Mouse (Mus musculus): ENCODE results near the gene Lsm8.
A peak's percentile ranks its signal among the peaks of the same experiment; 100 is the strongest.
"Not testable (repeated sequence)": the region's sequence is repeated elsewhere in the genome, so short reads cannot be mapped to it uniquely, and the experiment has no call there.

The Lsm8 gene

DNA sequence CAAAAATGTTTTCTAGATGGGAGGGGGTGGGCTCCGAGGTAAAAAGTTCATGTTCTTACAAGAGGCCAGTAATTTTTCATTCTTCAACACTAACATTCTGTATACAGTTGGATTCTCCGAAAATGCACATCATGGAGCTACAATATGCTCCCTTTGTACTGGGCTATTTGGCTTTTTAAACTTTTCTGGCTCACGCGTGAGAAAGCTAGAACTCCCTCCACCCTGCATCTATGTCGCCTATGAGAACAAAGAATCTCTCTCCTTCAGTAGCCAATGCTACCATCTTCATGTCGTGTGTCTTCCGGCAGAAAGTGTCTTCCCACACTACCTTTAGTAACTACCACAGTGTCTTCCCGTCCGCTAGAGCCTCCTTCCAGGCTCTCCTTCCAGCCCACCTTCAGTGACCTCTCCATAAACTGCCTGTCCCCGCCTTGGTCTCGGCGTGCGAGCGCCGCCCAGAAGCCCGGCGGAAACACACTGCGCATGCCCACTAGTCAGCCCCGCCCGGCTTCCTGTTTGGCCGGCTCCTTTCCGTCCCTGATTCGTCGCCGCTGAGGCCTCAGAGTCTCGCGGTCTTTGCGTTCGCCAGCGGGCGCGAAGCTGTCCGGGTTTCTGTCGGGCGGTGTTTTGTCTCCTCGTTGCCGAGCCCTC is at the start of gene Lsm8:
Gene Lsm8 (plus strand): TSS at position 529 of the 651 bp plus-strand sequence.
- peak; percentile 94 for DNase-seq

DNA sequence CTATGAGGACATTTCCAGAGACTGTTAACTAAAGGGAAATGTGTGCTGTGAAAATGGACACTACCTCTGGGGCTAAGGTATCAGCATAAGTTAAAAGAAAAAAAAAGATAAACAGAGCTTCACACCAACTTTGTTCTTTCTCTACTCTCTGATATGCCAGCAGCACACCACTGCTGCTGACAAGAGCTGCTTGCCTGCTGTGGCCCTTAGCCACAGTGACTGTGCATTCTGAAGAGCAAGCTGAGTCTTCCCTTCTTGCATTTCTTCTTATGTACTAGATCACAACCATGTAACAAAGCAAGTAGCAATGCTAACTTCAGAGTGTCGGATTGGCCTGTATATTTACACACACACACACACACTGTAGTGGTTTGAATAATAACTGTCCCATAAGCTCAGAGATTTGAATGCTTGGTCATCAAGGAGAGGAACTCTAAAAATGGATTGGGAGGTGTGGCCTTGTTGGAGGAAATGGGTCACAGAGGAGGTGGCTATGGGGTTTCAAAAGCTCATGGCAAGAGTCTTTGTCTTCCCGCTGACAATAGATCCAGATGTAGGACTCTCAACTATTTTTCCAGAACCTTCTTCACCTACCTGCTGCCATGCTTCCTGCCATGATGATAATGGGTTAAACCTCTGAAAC is 47.4 kb upstream of the Lsm8 start:
- no peak for DNase-seq

DNA sequence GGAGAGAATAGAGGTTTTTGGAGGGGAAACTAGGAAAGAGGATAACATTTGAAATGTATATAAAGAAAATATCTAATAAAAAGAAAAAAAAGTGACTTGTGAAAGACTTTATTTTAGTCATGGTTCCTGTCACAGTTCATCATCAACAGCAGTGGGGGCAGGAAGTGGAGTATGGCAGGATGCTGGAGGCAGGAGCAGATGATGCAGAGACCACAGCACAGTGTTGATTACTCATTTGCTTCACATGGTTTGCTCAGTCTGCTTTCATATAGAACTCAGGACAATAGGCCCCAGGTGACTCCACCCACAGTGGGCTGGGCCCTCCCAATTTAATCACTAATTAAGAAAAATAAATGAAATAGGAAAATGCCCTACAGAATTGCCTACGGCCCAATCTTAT is 35.8 kb upstream of the Lsm8 start:
- no peak for DNase-seq

GRCm38 (mm10) chr6:18815606-18816005 is 32.8 kb upstream of the Lsm8 start:
- DNase-seq = no peak

GRCm38 (mm10) chr6:18819343-18819742 is 29.0 kb upstream of the Lsm8 start:
- DNase-seq = peak; percentile 34

GRCm38 (mm10) chr6:18820246-18820645 is 28.1 kb upstream of the Lsm8 start:
- DNase-seq = no peak

- DNase-seq = no peak
Observed at GRCm38 (mm10) chr6:18822812-18823211, 25.6 kb upstream of the Lsm8 start.

DNA sequence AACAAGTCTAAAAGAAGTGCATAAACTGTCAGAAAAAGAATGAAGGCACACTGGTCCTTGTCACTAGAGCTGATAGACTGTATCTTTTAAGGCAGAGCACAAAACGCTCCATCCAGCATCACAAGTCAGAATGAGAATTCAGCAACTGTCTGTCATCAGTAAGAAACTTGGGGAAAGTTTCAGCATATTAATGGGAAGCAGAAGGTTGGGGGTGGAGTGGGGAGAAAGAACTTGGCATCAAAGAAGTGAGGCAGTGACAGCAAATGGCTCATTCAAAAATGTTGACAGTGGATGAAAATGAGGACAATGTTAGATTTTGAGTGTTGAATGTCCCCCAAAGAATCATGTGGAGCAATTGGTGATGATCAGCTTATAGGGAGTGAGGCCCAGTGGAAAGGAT is 15.4 kb upstream of the Lsm8 start:
- DNase-seq = no peak

GRCm38 (mm10) chr6:18844529-18844928 is 3.9 kb upstream of the Lsm8 start:
- not testable (repeated sequence) for DNase-seq

GRCm38 (mm10) chr6:18845571-18845970 is 2.8 kb upstream of the Lsm8 start:
- DNase-seq = not testable (repeated sequence)

DNA sequence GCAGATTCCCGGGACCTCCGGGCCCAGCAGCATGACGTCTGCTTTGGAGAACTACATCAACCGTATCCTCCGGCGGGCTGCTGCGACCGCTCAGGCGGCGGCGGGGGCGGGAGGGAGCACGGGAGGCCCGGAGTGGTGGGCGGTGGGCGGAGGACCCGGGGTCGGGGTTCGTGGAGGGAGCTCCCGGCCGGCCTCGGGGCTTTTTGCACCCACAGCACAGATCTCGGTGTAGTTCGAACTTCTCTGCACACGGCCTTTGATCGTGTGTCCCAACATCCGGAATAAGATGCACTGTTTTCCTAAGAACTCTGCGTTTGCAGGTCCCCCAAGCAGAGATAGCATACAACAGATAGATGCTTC is 303 bp downstream of the Lsm8 start:
- DNase-seq = no peak

DNA sequence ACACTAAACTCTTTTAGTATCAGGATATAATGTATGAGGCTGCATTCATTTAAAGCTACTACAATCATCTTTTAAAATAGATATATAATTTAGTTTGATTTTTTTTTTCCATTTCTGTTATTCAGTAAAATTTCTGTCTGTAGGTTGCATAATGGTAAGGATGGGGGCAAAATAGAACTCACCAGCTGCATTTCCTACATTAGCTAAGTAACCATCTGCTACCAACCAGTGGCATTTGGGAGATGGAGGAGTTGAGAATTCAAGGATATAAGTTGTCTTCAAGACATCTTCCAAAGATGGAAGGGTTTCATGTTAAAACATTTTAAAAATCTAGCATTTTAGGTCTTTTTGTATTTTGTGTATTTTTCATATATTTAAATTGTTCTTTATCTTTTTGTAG is 6.9 kb downstream of the Lsm8 start:
- DNase-seq = no peak

DNA sequence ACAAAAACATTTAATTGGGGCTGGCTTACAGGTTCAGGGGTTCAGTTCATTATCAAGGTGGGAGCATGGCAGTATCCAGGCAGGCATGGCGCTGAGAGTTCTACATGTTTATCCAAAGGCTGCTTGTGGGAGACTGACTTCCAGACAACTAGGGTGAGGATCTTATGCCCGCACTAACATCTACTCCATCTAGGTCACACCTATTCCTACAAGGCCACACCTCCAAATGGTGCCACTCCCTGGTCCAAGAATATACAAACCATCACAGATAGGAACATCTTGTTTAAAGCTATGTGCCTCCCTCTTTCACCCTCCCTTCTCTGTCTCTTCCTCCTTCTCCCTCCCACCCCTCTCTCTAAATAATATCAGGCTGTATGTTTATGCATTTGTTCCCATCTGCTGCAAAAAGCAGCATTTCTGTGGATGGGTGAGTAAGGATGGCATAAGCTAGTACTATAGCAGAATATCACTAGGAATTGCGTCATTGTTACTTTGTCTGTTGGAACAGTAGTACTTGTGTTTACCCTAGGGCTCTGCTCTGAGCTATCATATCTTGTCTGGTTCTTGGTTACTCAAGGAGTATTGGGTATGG is 8.2 kb downstream of the Lsm8 start:
- no peak for DNase-seq

DNA sequence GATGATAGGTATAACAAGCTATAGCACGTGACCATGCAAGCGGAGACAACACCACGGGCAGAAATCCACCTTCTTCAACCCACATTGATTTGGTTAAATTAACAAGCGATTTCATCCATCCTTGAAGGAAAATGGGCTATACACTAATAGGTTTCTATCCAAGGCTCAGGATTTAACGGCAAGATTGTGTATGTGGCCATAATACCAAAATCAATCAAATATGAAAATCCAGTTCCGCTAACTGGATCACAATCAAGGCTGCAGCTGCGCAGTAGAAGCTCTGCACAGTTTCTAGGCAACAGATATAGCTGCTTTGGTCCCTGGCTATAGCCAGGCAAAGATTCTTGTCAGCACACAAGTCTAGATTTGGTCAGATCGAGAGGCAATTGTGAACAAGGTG is 17.6 kb downstream of the Lsm8 start, which contains the start of gene Ankrd7:
Gene Ankrd7 (plus strand): TSS at position 301 of the 400 bp plus-strand sequence.
- DNase-seq = no peak

DNA sequence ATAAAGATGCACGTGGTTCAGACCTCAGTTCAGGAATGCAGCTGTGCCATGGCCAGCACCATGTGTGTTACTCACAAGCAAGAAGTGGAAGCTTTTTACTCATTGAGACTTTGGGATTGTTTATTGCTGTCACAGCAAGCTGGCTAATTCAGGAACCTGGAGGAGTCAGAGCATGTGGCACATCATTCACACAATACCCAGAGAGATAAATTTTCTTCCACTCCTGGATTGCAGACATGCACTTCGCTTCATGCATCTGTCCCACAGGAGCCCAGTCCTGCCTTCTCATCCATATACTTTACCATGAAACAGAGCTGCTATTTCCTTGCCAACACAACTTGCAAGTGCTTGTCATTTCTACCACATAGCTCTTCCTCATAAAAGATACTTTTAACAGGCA is 40.7 kb downstream of the Lsm8 start:
- no peak for DNase-seq

GRCm38 (mm10) chr6:18894142-18894541 is 45.8 kb downstream of the Lsm8 start:
- DNase-seq = no peak

All from cerebellum, adult 11 months (tissue).